Mouse (Mus musculus) C2C12 (cell line): ENCODE measurements around the gene Rdh5.

Source experiments
- CEBPB ChIP-seq: IDR thresholded peaks from one replicate; pipeline ENCODE4 v1.6.1; 2011; ENCODE audit warnings: low read depth, mild to moderate bottlenecking, control low read depth, moderate library complexity
- CTCF ChIP-seq: IDR thresholded peaks from one replicate; pipeline ENCODE4 v1.5.1; 2011; ENCODE audit not compliant: control insufficient read depth, insufficient read depth, insufficient read length
- MAX ChIP-seq: IDR thresholded peaks from one replicate; pipeline ENCODE4 v1.6.1; 2011; ENCODE audit warnings: mild to moderate bottlenecking, control low read depth
- MYOG ChIP-seq: IDR thresholded peaks from one replicate; pipeline ENCODE4 v1.6.1; 2011; ENCODE audit not compliant: control insufficient read depth, insufficient read length; ENCODE audit errors: extremely low read depth
- USF1 ChIP-seq: IDR thresholded peaks from one replicate; pipeline ENCODE4 v1.6.1; 2011; ENCODE audit warnings: low read depth, mild to moderate bottlenecking, control low read depth, moderate library complexity

DNA sequence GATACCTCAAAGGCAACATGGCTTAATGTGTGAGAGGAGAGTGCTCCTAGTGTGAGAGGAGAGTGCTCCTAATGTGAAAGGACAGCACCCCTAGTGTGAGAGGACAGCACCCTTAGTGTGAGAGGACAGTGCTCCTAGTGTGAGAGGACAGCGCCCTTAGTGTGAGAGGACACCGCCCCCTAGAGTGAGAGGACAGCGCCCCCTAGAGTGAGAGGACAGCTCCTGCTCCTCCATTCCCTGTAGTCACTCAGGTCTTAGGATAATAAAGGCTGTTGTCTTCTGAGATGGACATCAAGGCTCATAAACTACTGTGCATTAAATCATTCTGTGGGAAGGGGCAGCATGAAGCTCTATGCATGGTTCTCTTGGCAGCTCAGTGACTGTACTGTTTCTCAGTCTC is 23.0 kb upstream of the Rdh5 start:
- TF ChIP-seq CTCF (peak; percentile 80), MAX (no peak), USF1 (no peak), MYOG (no peak), CEBPB (no peak)
